Mouse (Mus musculus): ENCODE data around the gene Ap3s2.

The Ap3s2 gene

GRCm38 (mm10) chr7:79888603-79889002 lies 31.8 kb downstream of the Ap3s2 start:
- DNase-seq = no peak

GRCm38 (mm10) chr7:79883613-79884334 lies 36.7 kb downstream of the Ap3s2 start:
- DNase-seq = peak; percentile 34 to 56

GRCm38 (mm10) chr7:79881901-79882300 lies 38.5 kb downstream of the Ap3s2 start:
- DNase-seq = no peak

GRCm38 (mm10) chr7:79880998-79881397 lies 39.5 kb downstream of the Ap3s2 start:
- no peak for DNase-seq

- no peak for DNase-seq
Observed at GRCm38 (mm10) chr7:79880033-79880432, 40.4 kb downstream of the Ap3s2 start.

- peak in 1 of 2 experiments; percentile 57 for DNase-seq
Observed at GRCm38 (mm10) chr7:79878455-79879025, 41.9 kb downstream of the Ap3s2 start.

GRCm38 (mm10) chr7:79873407-79873806 lies 47.0 kb downstream of the Ap3s2 start:
- no peak for DNase-seq

- no peak for DNase-seq
Observed at GRCm38 (mm10) chr7:79871797-79872345, 48.6 kb downstream of the Ap3s2 start.

GRCm38 (mm10) chr7:79869072-79869719 lies 51.3 kb downstream of the Ap3s2 start:
- no peak for DNase-seq

- peak in 1 of 2 experiments; percentile 40 for DNase-seq
Observed at GRCm38 (mm10) chr7:79868475-79868874, 52.0 kb downstream of the Ap3s2 start.

- no peak for DNase-seq
Observed at GRCm38 (mm10) chr7:79867861-79868260, 52.6 kb downstream of the Ap3s2 start.

- DNase-seq = peak in 1 of 2 experiments; percentile 40
Observed at GRCm38 (mm10) chr7:79866294-79867000, 54.0 kb downstream of the Ap3s2 start.

GRCm38 (mm10) chr7:79861794-79862193 lies 58.7 kb downstream of the Ap3s2 start:
- DNase-seq = no peak

- no peak for DNase-seq
Observed at GRCm38 (mm10) chr7:79860811-79861210, 59.6 kb downstream of the Ap3s2 start, which contains the start of gene Anpep. Gene Anpep (minus strand): TSS chr7:79861059.

- no peak for DNase-seq
Observed at GRCm38 (mm10) chr7:79858956-79859630, 61.4 kb downstream of the Ap3s2 start.

GRCm38 (mm10) chr7:79858202-79858934 lies 62.1 kb downstream of the Ap3s2 start:
- DNase-seq = no peak

- DNase-seq = no peak
Observed at GRCm38 (mm10) chr7:79856305-79856704, 64.1 kb downstream of the Ap3s2 start.

GRCm38 (mm10) chr7:79847456-79848451 lies 72.7 kb downstream of the Ap3s2 start:
- DNase-seq = peak in 1 of 2 experiments; percentile 55

GRCm38 (mm10) chr7:79846342-79846741 lies 74.1 kb downstream of the Ap3s2 start:
- no peak for DNase-seq
